Mouse (Mus musculus): Measurements from ENCODE around the gene Mief1.
A peak's percentile ranks its signal among the peaks of the same experiment; 100 is the strongest.

Mief1 gene

GRCm38 (mm10) chr15:80233733-80234509 is at the start of gene Mief1:
Mief1 (plus strand) TSS chr15:80234018.
- DNase-seq (ENCODE audit: low spot score), result peak; percentile 96

DNA sequence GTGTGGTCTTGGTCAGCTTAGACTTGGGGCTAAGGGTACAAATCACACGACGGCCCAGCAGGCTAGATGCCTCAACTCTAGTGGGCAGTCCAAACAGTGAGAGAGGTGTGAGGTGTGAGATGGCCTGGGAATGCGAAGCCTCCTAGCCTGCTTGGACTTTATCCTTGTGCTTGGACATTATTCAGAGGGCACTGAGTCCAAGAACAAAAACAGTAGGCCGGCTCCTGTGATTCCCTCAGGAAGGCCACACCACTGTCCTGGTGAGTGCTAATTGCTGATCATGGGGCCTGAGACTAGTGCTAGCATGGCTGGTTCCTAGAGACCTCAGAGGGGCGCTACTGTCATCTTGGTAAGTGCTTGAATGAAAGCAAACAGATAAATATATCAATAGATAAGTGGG is 44.9 kb upstream of the Mief1 start:
- DNase-seq (ENCODE audit: low spot score), result no peak

GRCm38 (mm10) chr15:80190075-80190474 is 43.7 kb upstream of the Mief1 start:
- DNase-seq (ENCODE audit: low spot score), result no peak

- DNase-seq (ENCODE audit: low spot score), result no peak
Measured at GRCm38 (mm10) chr15:80191585-80192245, 42.1 kb upstream of the Mief1 start.

DNA sequence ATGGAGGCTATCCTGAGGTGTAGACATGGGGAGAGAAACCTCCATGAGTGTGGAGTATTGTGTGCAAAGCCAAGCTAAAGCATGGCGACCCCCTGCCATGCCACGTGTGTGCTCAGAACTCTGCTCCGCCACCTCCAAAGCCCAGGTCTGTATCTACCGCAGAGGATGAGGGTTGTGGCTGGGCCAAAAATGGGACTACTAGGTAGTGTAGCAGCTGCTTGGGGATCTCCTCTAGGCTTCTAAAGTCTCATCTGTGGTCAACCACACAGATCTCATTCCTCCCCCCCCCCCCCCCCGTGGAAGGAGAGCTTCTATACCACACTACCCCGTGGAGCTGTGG is 41.6 kb upstream of the Mief1 start:
- no peak for DNase-seq (ENCODE audit: low spot score)

GRCm38 (mm10) chr15:80192847-80193246 is 41.0 kb upstream of the Mief1 start:
- no peak for DNase-seq (ENCODE audit: low spot score)

GRCm38 (mm10) chr15:80199556-80199955 is 34.3 kb upstream of the Mief1 start:
- no peak for DNase-seq (ENCODE audit: low spot score)

DNA sequence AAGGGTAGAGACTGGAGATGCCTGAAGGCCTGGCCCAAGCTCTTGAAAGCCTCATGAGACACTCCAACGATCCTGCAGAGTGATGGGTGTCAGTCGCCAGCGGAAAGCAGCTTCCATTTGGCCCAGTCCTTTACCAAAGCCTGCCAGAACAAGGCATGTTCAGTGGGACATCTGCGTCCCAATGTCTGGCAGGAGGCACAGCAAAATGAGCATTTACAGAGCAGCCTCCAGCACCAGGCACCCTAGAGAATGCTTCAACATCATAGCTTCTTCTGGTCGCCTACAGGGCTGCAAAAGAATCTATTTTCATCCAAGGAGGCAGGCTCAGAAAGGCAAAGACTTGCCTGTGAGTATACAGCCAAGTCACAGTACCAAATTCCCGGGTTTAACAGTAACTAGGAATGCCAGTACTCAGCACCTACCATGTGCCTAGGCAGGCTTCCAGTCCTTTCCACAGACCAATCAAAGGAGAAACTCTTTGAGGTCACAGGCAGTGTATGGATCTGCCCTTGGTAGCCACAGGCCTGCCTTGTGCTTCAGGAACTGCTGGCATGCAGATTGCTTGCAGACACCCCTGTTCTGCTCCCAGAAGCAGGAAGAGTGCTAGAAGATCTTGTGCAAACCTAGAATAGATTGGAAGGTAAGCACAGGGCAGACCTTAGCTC is 31.6 kb upstream of the Mief1 start:
- no peak for DNase-seq (ENCODE audit: low spot score)

DNA sequence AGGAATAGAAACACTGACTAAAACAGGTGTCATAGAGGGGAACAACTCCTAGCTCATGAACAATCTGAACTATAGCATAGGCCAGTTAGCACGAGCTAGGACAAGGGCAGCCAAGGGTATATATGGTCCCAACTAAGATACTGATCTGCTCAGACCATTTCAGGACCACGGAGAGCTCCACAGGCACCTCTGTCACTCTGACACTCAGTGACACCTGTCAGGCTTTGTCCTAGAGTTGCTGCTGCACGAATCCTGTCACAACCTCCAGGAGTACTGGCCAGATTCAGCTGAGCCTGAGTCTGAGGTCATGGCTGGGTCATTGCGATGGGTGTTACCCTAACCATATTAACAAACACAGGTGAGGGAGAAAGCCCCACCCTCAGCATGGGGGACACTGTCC is 30.4 kb upstream of the Mief1 start:
- no peak for DNase-seq (ENCODE audit: low spot score)

GRCm38 (mm10) chr15:80206057-80206565 is 27.7 kb upstream of the Mief1 start:
- DNase-seq (ENCODE audit: low spot score), result no peak

DNA sequence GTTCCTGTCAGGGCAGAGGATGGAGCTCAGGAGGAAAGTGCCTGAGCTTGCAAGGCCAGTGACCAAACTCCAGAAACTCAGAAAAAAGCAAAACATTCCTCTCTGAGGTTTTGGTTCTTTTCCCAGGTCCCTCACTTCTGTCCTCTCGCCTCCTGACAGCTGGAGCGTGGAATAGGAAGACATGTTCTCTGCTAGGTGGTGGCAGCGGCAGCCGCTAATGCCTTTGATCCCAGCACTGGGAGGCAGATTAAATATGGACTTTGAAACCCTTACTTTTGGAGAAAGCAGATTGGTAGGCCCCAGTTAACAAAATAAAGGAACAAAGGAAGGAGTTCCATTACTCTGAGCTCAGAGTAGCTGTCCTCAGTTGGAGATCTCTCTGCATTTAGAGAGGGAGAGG is 25.4 kb upstream of the Mief1 start:
- DNase-seq (ENCODE audit: low spot score), result no peak

- no peak for DNase-seq (ENCODE audit: low spot score)
Measured at GRCm38 (mm10) chr15:80213688-80214087, 20.1 kb upstream of the Mief1 start.

DNA sequence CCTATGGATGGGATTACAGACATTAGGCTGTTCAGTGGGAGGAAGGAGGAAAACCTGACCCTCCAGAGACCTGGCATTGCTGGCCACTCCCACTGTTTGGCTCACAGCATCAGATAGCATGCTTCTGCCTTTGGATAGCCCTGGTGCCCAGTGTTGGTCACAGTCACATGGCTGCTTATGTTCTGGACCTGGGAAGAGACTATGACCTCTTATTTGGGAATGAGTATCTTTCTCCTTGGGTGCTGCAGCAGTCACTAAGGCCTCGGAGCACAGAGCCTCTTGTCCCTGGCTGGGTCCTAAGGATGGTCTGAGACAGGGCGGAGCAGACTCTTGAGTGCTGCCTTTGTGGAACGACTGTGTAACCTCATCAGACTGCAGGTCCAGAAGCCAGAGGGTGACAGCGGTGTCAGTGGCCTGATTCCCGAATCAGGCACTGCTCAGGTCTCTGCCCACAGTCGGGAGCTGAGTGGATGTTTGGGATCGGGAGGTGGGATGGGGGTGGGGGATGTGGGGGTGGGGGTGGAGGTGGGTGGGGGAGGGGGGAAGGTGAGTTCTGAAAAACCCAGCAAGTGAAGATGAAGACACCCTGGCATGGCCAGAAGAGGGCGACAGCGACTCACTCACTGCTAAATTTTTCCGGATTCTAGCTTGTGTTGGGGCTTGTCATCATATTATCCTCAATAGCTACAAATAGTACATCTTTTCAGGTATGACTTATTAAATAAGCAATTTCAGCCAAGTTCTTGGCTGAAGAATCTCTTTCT is 17.9 kb upstream of the Mief1 start:
- DNase-seq (ENCODE audit: low spot score), result no peak

- no peak for DNase-seq (ENCODE audit: low spot score)
Measured at GRCm38 (mm10) chr15:80216480-80216820, 17.4 kb upstream of the Mief1 start.

- no peak for DNase-seq (ENCODE audit: low spot score)
Measured at GRCm38 (mm10) chr15:80217476-80217875, 16.3 kb upstream of the Mief1 start.

DNA sequence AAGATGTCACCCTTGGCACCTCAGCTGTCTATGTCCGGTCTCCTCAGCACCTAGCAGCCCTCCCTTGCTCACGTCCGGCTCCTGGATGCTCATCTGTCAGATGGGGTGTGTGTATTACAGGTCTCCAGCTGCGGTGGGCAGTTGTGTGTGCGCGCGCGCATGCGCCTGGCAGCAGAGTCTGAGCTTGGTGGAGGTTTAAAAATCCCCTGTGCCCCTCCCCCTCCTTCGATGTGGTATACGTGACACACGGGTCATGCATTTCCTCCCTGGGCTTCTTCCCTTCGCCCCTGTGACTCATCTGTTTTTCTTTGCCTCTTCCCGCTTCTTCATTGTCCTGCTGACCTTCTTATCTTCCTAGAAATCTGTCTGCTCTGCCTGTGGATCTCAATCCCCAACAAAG is 14.6 kb upstream of the Mief1 start:
- DNase-seq (ENCODE audit: low spot score), result no peak

DNA sequence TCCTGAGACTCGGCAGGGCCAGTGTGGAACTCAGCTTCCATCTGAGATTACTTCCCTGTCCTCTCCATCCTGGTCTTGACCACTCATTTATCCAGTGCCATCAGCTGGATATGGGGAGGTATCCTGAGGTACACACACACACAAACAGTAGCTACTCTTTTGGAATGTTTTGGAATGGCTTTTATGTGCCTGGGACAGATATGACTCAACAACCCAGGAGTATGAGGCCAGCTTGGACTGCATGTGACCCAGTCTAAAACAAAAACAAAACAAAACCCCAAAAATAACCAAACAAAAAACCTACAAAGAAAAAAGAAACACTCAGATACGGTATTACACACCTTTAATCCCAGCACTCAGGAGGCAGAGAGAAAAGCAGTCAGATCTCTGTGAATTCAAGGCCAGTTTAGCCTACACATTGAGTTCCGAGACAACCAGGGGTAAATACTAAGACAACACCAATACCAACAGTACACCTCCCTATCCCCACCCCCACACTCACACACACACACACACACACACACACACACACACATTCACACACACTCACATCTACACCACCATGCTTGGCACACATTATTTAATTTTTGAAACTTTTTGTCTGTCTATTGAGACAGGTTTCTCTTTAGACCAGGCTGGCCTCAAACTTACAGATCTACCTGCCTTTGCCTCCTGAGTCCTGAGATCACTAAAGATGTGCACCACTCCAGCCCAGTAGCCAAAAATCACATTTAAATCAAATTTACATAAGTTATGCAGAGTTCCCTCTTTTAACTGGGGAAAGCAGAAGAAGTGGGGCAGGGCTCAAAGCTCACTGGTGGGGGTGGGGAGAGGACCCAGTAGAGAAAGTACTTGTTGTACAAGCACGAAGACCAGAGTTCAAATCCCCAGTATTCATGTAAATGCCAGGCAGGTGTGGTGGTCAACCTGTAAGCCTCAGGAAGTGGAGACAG is 13.8 kb upstream of the Mief1 start:
- DNase-seq (ENCODE audit: low spot score), result no peak

DNA sequence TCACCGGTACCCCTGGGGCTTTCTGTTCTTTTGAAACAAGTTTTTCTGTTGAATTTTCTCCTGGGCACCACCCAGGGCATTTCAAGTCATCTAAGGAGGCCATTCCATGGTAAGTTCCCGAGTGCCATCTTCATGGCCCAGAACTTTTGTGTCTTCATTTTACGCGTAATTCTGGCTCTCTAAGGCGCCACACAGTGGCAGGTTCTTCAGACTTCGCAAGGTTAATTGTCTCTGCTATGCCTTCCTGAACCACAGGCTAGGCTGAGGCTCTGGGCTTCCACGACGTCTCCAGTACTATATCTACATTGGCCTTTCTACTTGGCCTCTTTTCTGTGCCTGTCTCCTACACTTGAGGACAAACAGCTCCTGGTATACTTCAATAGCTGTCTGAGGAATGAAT is 12.8 kb upstream of the Mief1 start:
- DNase-seq (ENCODE audit: low spot score), result no peak

DNA sequence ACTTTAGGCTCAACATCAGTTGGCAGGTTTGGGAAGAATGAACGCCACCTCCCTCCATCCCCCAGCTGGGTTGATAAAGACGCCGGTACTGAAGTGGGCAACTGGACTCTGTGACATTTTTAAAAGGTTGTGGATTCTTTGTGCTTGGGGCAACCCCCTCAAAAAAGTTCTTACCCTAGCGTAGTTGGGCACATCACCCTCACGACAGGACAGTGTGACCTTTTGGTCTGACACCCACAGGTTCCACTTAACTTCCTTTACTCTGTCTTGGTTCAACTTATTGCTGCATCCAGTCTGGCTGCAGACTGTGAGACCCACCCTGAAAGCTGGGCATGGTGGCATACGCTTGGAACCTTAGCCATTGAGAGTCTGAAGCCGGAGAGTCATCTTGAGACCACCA is 10.1 kb upstream of the Mief1 start:
- DNase-seq (ENCODE audit: low spot score), result no peak

DNA sequence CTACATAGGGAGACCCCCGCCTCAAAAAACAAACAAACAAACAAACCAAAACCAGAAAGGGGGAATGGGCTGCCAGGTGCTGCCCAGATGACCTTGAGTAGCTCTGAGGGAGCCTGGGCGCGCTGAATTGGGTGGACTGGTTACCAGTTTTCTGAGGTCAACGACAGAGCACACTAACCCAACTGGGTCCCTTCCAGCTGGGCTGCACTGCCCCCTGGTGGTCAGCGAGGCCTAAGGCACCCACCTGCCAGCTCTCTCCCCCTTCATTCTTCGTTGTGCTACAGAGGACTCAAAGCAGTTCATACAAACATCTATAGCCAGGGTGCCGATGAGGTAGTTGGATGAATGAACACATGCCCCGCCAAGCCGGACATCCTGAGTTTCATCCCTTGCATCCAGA is 8.6 kb upstream of the Mief1 start:
- DNase-seq (ENCODE audit: low spot score), result no peak

DNA sequence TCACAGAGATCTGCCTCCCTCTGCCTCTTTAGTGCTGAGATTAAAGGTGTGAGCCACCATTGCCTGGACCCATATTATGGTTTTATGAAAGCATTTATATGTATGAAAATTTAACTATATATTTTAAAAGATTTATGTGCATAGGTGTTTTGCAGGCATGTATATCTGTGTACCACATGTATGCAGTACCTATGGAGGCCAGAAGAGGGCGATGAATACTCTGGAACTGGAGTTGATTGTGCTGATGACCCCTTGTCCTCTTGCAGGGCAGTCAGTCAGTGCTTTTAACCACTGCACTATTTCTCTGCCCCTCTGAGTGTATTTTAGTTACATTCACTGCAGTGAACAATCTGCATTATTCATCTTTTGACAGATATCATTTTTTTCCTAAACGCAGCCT is 8.0 kb upstream of the Mief1 start:
- no peak for DNase-seq (ENCODE audit: low spot score)
